ENCODE assay signal across 20 mouse cellular contexts in genomic region chr11:94338347-94338746, GRCm38 (mm10). TPM values are rescaled to one million over a fixed set of nuclear protein-coding genes. Genes with fewer than 3 reads are reported as not detected.
"Had no signal": no experiment of that assay in that cellular context is flagged by ENCODE, and none has a peak within 500 bp of the region (broad histone marks: within the 10 kb centered on the region; RNA-seq: fewer than 3 reads in every experiment).

No protein-coding gene starts in this region.

- H3K9ac ChIP-seq: limb, embryonic 12.5 days; limb, embryonic 15.5 days; lung, embryonic 15.5 days had no signal

- DNase-seq: kidney, adult 18-20 months; kidney, adult 9 months; kidney, postnatal 14 days; kidney, postnatal 4 days; left cerebral cortex, postnatal 4 days; midbrain, embryonic 14.5 days; thymus, adult 2 months; thymus, postnatal 14 days; thymus, postnatal 4 days had no signal

- H3K27me3 ChIP-seq: limb, embryonic 12.5 days; limb, embryonic 15.5 days; lung, embryonic 15.5 days had no signal

- H3K4me3 ChIP-seq: limb, embryonic 12.5 days; limb, embryonic 15.5 days; lung, embryonic 15.5 days had no signal

- ATAC-seq: inflammation-experienced regulatory T-cells, adult 6 months; intestine, embryonic 16.5 days had no signal

- H3K9me3 ChIP-seq: limb, embryonic 12.5 days; limb, embryonic 15.5 days; lung, embryonic 15.5 days had no signal

- H3K27ac ChIP-seq: limb, embryonic 12.5 days; limb, embryonic 15.5 days; lung, embryonic 15.5 days had no signal

- H3K4me2 ChIP-seq: limb, embryonic 12.5 days; limb, embryonic 15.5 days; lung, embryonic 15.5 days; midbrain, embryonic 11.5 days had no signal

RNA-seq across cellular contexts. Expression of gene Gm21885, which starts 56.7 kb away (rescaled TPM):
- polyA plus RNA-seq: kidney, embryonic 16.5 days; limb, embryonic 12.5 days; lung, embryonic 15.5 days; midbrain, postnatal 0 days; neural tube, embryonic 11.5 days; neural tube, embryonic 14.5 days; spleen, adult 2 months; thymus, adult 2 months had no signal
